Mouse (Mus musculus): ENCODE data around the gene Dpf2.
A peak's percentile ranks its signal among the peaks of the same experiment; 100 is the strongest.
"Not testable (repeated sequence)": the region's sequence is repeated elsewhere in the genome, so short reads cannot be mapped to it uniquely, and the experiment has no call there.

Dpf2 gene

GRCm38 (mm10) chr19:5891521-5892258 lies 21.1 kb downstream of the Dpf2 start:
- DNase-seq: no peak

GRCm38 (mm10) chr19:5889211-5889610 lies 23.6 kb downstream of the Dpf2 start:
- no peak for DNase-seq

- no peak for DNase-seq
These were observed 25.5 kb downstream of the Dpf2 start for GRCm38 (mm10) chr19:5887234-5887815.

GRCm38 (mm10) chr19:5885838-5886237 lies 27.0 kb downstream of the Dpf2 start:
- no peak for DNase-seq

GRCm38 (mm10) chr19:5883935-5884334 lies 28.9 kb downstream of the Dpf2 start:
- DNase-seq: no peak

GRCm38 (mm10) chr19:5882079-5882478 lies 30.7 kb downstream of the Dpf2 start:
- DNase-seq: not testable (repeated sequence)

- DNase-seq: peak; percentile 61 to 63
These were observed 31.7 kb downstream of the Dpf2 start for GRCm38 (mm10) chr19:5881155-5881554.

- no peak for DNase-seq
These were observed 33.1 kb downstream of the Dpf2 start for GRCm38 (mm10) chr19:5879735-5880134.

- DNase-seq: no peak
These were observed 33.9 kb downstream of the Dpf2 start for GRCm38 (mm10) chr19:5878916-5879315.

GRCm38 (mm10) chr19:5878362-5878722 lies 34.5 kb downstream of the Dpf2 start:
- peak; percentile 94 for DNase-seq

- peak in 1 of 2 experiments; percentile 77 for DNase-seq
These were observed 35.0 kb downstream of the Dpf2 start, which contains the start of gene Slc25a45 for GRCm38 (mm10) chr19:5877618-5878361. Gene Slc25a45, plus strand, starts transcription at chr19:5877808.

- DNase-seq: peak; percentile 95 to 96
These were observed 37.8 kb downstream of the Dpf2 start, which contains the start of gene Frmd8 for GRCm38 (mm10) chr19:5874969-5875480. Gene Frmd8, minus strand, starts transcription at chr19:5875274.

GRCm38 (mm10) chr19:5874391-5874968 lies 38.3 kb downstream of the Dpf2 start:
- DNase-seq: no peak

- no peak for DNase-seq
These were observed 39.8 kb downstream of the Dpf2 start for GRCm38 (mm10) chr19:5872931-5873556.

- no peak for DNase-seq
These were observed 40.3 kb downstream of the Dpf2 start for GRCm38 (mm10) chr19:5872528-5872927.

- DNase-seq: no peak
These were observed 41.1 kb downstream of the Dpf2 start for GRCm38 (mm10) chr19:5871683-5872082.

GRCm38 (mm10) chr19:5871273-5871672 lies 41.5 kb downstream of the Dpf2 start:
- DNase-seq: no peak

- no peak for DNase-seq
These were observed 44.7 kb downstream of the Dpf2 start for GRCm38 (mm10) chr19:5868096-5868495.

- DNase-seq: no peak
These were observed 48.0 kb downstream of the Dpf2 start for GRCm38 (mm10) chr19:5864710-5865398.

GRCm38 (mm10) chr19:5863776-5864175 lies 49.0 kb downstream of the Dpf2 start:
- no peak for DNase-seq

GRCm38 (mm10) chr19:5862335-5863085 lies 50.3 kb downstream of the Dpf2 start:
- DNase-seq: no peak

Measured in kidney, adult 8-10 months (tissue).